Mouse (Mus musculus): ENCODE measurements around the gene Spata31d1d. TPM values are rescaled to one million over a fixed set of nuclear protein-coding genes. Genes with fewer than 3 reads are reported as not detected.
A peak's percentile ranks its signal among the peaks of the same experiment; 100 is the strongest.
"Not testable (repeated sequence)": the region's sequence is repeated elsewhere in the genome, so short reads cannot be mapped to it uniquely, and the experiment has no call there.

Spata31d1d gene
- polyA plus RNA-seq, 1 experiment from 2014 or later = not detected

DNA sequence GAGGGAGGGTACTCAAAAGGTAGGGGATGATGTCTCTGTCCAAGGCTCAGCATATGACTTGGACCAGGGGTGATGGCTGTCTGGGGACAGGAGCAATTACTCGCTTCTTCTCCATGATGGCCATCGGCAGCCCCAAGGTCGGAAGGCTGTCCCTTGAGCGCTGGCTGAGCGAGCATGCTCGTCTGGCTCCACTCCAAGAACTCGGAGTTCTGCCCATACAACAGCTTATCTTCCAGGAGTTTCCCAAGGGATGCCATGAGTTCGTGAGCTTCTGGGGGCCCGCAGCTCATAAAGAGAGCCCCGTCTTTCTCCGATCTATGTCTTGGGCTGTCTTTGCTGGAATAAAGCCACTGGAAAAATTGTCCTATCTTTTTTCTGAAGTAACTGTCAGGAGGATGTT lies 9.5 kb upstream of the Spata31d1d start:
- H3K4me2 ChIP-seq (ENCODE audit: low read length) = no peak overlapping the region
- DNase-seq (ENCODE audit: low spot score) (no peak), ATAC-seq (replicated peaks; ENCODE audit: low FRiP score, low TSS enrichment, low read depth) (no peak)
- no peak overlapping the region for H3K4me3 ChIP-seq (ENCODE audit: low read depth, low read length)
- H3K36me3 ChIP-seq (ENCODE audit: control insufficient read depth, insufficient read depth, low read length) = no peaks in the 10 kb centered on the region
- H3K4me1 ChIP-seq (replicated peaks; ENCODE audit: control insufficient read depth, insufficient read depth, low read length) = no peaks in the 10 kb centered on the region
- WGBS = 86% methylated on average over 11 of the region's 11 CpGs
- H3K27ac ChIP-seq (ENCODE audit: low read depth) = no peak overlapping the region
- no peak overlapping the region for H3K9ac ChIP-seq (ENCODE audit: low read length)
- H3K27me3 ChIP-seq (replicated peaks; ENCODE audit: control insufficient read depth, insufficient read depth, low read length) = no peaks in the 10 kb centered on the region
- no peaks in the 10 kb centered on the region for H3K9me3 ChIP-seq (ENCODE audit: control insufficient read depth, low read length)

DNA sequence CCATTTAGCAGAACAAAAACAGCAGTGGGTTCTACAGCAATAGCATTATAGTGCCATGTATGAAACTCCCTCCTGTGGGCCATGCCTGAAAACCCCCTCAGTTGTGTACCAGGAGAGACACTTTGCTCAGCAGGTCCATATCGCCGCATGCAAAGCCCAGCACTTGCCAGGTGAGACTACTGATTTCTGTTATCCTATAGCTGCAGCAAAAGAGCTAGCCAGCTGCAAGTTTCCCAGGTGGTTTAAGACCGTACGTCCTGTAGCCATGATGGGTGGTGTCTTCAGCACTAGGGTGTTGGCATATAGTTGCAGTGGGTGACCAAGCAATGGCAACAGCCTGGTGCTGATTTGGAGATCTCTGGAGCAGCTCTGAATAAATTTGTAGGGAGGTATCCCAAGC lies 7.8 kb upstream of the Spata31d1d start:
- no peak overlapping the region for H3K4me2 ChIP-seq (ENCODE audit: low read length)
- DNase-seq (ENCODE audit: low spot score) (no peak), ATAC-seq (replicated peaks; ENCODE audit: low FRiP score, low TSS enrichment, low read depth) (no peak)
- H3K27ac ChIP-seq (ENCODE audit: low read depth) = no peak overlapping the region
- no peak overlapping the region for H3K9ac ChIP-seq (ENCODE audit: low read length)
- no peak overlapping the region for H3K4me3 ChIP-seq (ENCODE audit: low read depth, low read length)
- H3K9me3 ChIP-seq (ENCODE audit: control insufficient read depth, low read length) = no peaks in the 10 kb centered on the region
- H3K36me3 ChIP-seq (ENCODE audit: control insufficient read depth, insufficient read depth, low read length) = no peaks in the 10 kb centered on the region
- H3K4me1 ChIP-seq (replicated peaks; ENCODE audit: control insufficient read depth, insufficient read depth, low read length) = no peaks in the 10 kb centered on the region
- 87% methylated on average over 4 of the region's 4 CpGs for WGBS
- no peaks in the 10 kb centered on the region for H3K27me3 ChIP-seq (replicated peaks; ENCODE audit: control insufficient read depth, insufficient read depth, low read length)

DNA sequence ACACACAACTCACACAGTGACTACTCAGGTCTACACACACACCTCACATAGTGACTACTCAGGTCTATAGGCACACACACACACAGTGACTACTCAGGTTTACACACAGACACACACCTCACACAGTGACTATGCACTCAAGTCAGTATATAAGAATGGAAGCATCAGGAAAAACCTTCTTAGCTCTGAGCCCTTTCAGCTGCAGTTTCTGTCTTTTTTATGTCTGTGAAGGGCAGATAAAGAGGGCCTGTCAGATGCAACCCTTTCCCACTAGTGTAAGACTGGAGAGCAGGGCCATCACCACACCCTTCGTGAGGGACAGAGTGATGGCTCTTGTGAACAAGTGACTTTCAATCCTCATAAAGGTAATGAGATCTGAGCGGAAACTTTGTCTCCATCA lies 6.9 kb upstream of the Spata31d1d start:
- Histone ChIP-seq H3K4me1 (replicated peaks; ENCODE audit: control insufficient read depth, insufficient read depth, low read length) (no peaks in the 10 kb centered on the region), H3K9me3 (ENCODE audit: control insufficient read depth, low read length) (no peaks in the 10 kb centered on the region), H3K27ac (ENCODE audit: low read depth) (no peak overlapping the region), H3K4me3 (ENCODE audit: low read depth, low read length) (no peak overlapping the region), H3K9ac (ENCODE audit: low read length) (no peak overlapping the region), H3K36me3 (ENCODE audit: control insufficient read depth, insufficient read depth, low read length) (no peaks in the 10 kb centered on the region), H3K4me2 (ENCODE audit: low read length) (no peak overlapping the region), H3K27me3 (replicated peaks; ENCODE audit: control insufficient read depth, insufficient read depth, low read length) (no peaks in the 10 kb centered on the region)
- WGBS = 87% methylated on average over 2 of the region's 2 CpGs
- no peak for DNase-seq (ENCODE audit: low spot score)
- no peak for ATAC-seq (replicated peaks; ENCODE audit: low FRiP score, low TSS enrichment, low read depth)

DNA sequence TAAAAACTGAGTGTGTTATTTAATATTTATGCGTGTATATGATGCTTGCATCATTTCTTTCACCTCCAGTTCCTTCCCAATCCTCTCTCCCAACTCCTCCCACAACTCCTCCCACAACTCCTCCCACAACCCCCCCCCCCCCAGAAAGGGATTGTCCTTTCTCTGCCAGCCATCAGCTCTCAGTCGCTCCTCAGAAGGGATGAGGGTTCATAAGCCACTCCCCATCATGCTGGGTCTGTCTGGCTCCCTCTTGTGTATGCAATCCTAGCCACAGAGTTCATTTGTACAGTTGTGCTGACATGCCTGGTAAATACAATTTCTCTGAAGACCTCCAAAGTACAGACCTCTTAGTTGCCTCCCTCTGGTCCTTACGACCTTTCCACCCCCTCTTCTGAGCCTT lies 3.6 kb upstream of the Spata31d1d start:
- Histone ChIP-seq H3K9ac (ENCODE audit: low read length) (no peak overlapping the region), H3K27ac (ENCODE audit: low read depth) (no peak overlapping the region), H3K4me1 (replicated peaks; ENCODE audit: control insufficient read depth, insufficient read depth, low read length) (no peaks in the 10 kb centered on the region), H3K36me3 (ENCODE audit: control insufficient read depth, insufficient read depth, low read length) (no peaks in the 10 kb centered on the region), H3K4me2 (ENCODE audit: low read length) (no peak overlapping the region), H3K9me3 (ENCODE audit: control insufficient read depth, low read length) (no peaks in the 10 kb centered on the region), H3K4me3 (ENCODE audit: low read depth, low read length) (no peak overlapping the region), H3K27me3 (replicated peaks; ENCODE audit: control insufficient read depth, insufficient read depth, low read length) (no peaks in the 10 kb centered on the region)
- WGBS = 19% methylated on average over 3 of the region's 3 CpGs
- ATAC-seq (replicated peaks; ENCODE audit: low FRiP score, low TSS enrichment, low read depth) (peak; percentile 40), DNase-seq (ENCODE audit: low spot score) (no peak)

DNA sequence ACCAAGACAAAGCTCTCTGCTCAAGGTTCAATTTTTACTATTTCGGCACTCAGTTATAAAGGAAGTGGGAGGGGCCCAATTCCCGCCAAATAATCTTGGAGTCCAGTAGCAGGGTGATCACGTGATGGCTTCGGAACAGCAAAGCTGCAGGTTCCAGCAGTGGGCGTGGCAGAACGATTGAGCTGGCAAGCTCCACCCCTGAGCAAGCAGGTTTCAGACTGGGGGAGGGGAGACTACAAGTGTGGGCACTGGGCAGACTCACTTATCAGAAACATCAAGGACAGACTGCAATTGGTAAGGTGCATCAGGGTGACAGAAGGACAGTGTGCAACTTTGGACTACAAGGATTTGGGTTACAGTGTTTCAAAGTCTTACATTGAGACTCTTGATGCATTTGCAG lies 2.8 kb upstream of the Spata31d1d start:
- H3K9ac ChIP-seq (ENCODE audit: low read length); H3K9me3 ChIP-seq (ENCODE audit: control insufficient read depth, low read length); H3K4me3 ChIP-seq (ENCODE audit: low read depth, low read length); ATAC-seq (replicated peaks; ENCODE audit: low FRiP score, low TSS enrichment, low read depth); H3K27me3 ChIP-seq (replicated peaks; ENCODE audit: control insufficient read depth, insufficient read depth, low read length); H3K27ac ChIP-seq (ENCODE audit: low read depth); H3K36me3 ChIP-seq (ENCODE audit: control insufficient read depth, insufficient read depth, low read length); DNase-seq (ENCODE audit: low spot score); H3K4me2 ChIP-seq (ENCODE audit: low read length); H3K4me1 ChIP-seq (replicated peaks; ENCODE audit: control insufficient read depth, insufficient read depth, low read length): not testable (repeated sequence)
- WGBS = 24% methylated on average over 6 of the region's 6 CpGs

DNA sequence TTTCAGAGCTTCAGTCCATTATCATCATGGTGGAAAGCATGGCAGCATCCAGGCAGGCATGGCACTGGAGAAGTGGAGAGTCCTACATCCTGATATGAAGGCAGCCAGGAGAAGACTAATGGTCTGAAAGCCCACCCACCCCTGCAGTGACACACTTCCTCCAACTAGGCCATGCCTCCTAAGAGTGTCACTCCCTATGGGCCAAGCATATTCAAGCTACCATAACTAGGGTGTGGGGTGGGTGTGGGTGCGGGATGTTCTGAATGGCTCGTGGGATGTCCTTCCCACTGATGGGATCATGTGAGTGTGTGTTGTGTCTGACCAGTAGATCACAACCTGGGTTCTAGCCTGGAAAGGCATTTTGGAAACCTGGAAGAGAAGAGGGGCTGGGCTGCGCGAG lies 2.4 kb upstream of the Spata31d1d start:
- Histone ChIP-seq H3K4me1 (replicated peaks; ENCODE audit: control insufficient read depth, insufficient read depth, low read length) (no peaks in the 10 kb centered on the region), H3K36me3 (ENCODE audit: control insufficient read depth, insufficient read depth, low read length) (no peaks in the 10 kb centered on the region), H3K9ac (ENCODE audit: low read length) (no peak overlapping the region), H3K4me2 (ENCODE audit: low read length) (no peak overlapping the region), H3K27me3 (replicated peaks; ENCODE audit: control insufficient read depth, insufficient read depth, low read length) (no peaks in the 10 kb centered on the region), H3K4me3 (ENCODE audit: low read depth, low read length) (no peak overlapping the region), H3K9me3 (ENCODE audit: control insufficient read depth, low read length) (no peaks in the 10 kb centered on the region), H3K27ac (ENCODE audit: low read depth) (no peak overlapping the region)
- 82% methylated on average over 2 of the region's 4 CpGs for WGBS
- no peak for DNase-seq (ENCODE audit: low spot score)
- ATAC-seq (replicated peaks; ENCODE audit: low FRiP score, low TSS enrichment, low read depth) = no peak

DNA sequence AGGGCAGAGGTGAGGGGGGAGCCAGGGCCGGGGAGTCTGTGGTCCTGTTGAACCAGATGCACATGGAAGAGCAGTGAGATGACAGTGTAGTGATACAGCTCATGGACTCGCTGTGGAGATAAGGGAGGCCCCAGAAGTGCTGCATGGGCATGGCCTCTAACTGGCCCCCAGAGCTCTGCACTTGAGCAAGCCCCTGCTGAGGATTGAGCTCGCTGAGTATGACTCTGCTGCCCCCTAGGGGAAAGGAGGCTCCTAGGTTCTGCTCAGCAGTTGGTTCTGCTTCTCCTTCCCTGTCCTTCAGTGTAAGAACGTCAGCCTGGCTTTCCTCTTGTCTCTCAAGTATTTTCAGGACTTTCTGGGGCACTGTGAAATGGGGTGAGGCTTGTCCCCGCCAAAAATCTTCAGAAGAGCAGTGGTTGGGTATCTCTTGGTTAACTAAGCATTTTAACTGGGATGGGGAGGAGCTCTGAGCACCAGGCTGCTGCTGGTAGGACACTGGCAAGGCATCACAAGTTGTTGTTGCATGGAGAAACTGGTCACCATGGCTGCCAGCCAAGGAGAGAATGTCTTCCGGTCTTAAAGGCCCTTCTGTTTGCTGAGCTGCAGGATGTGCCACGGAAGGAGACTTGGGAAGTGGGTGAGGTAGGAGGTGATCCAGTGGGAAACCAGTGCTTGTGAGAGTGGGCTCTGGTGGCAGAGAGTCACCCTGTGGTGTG lies 3.0 kb downstream of the Spata31d1d start:
- no peak overlapping the region for H3K27ac ChIP-seq (ENCODE audit: low read depth)
- 28% methylated on average over 7 of the region's 7 CpGs for WGBS
- H3K9ac ChIP-seq (ENCODE audit: low read length) = no peak overlapping the region; the same call in 1 of the 2 replicates
- DNase-seq (ENCODE audit: low spot score) (peak; percentile 89), ATAC-seq (replicated peaks; ENCODE audit: low FRiP score, low TSS enrichment, low read depth) (peak; percentile 84)
- 0 out of 2 replicates have a peak, but pooled peaks cover 3% of the 10 kb centered on the region for H3K27me3 ChIP-seq (replicated peaks; ENCODE audit: control insufficient read depth, insufficient read depth, low read length)
- no peaks in the 10 kb centered on the region for H3K36me3 ChIP-seq (ENCODE audit: control insufficient read depth, insufficient read depth, low read length)
- no peaks in the 10 kb centered on the region for H3K9me3 ChIP-seq (ENCODE audit: control insufficient read depth, low read length)
- no peaks in the 10 kb centered on the region for H3K4me1 ChIP-seq (replicated peaks; ENCODE audit: control insufficient read depth, insufficient read depth, low read length)
- H3K4me2 ChIP-seq (ENCODE audit: low read length) = no peak overlapping the region
- no peak overlapping the region for H3K4me3 ChIP-seq (ENCODE audit: low read depth, low read length)

DNA sequence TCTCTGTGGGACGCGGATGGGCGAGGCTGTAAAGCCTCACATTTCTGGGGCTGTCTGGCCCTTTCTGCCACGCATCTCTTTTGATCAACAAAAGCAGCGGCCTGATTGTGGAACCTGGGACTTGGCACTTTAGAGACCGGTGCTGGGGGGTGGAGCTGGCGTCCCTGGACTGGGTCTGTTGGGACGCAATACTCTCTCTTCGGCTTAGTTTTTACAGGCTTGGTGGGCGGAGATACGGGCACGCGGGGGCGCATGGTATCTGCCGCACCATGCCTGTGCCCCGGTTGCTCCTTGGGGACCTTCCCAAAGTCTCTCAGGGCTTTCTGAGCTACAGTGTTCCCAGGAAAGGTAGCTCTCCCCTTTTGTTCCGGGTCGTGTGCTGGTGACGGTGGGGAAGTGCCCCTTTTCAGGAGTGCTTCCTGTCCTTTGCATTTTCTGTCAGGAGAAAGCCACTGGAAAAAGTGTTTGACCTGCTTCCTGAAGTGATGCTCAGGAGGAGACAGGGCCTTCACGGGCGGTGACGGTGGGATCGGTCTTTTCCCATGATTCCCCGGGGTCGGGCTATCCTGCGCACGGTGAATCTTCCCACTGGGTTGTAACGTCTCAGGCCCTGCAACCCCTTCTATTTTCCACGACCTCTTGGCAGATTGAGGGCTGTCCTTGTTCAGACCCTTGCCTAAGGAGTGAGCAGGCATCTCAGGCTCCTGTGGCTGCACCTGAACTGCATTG lies 5.2 kb downstream of the Spata31d1d start:
- no peaks in the 10 kb centered on the region for H3K36me3 ChIP-seq (ENCODE audit: control insufficient read depth, insufficient read depth, low read length)
- 32% methylated on average over 29 of the region's 29 CpGs for WGBS
- peak overlapping the region; percentile 42 for H3K4me2 ChIP-seq (ENCODE audit: low read length)
- H3K9me3 ChIP-seq (ENCODE audit: control insufficient read depth, low read length) = no peaks in the 10 kb centered on the region
- H3K9ac ChIP-seq (ENCODE audit: low read length) = no peak overlapping the region
- ATAC-seq (replicated peaks; ENCODE audit: low FRiP score, low TSS enrichment, low read depth) (no peak), DNase-seq (ENCODE audit: low spot score) (no peak)
- H3K4me3 ChIP-seq (ENCODE audit: low read depth, low read length) = 0 out of 2 replicates have a peak overlapping the region, but pooled peaks have one; percentile 2
- no peak overlapping the region for H3K27ac ChIP-seq (ENCODE audit: low read depth)
- no peaks in the 10 kb centered on the region for H3K4me1 ChIP-seq (replicated peaks; ENCODE audit: control insufficient read depth, insufficient read depth, low read length)
- H3K27me3 ChIP-seq (replicated peaks; ENCODE audit: control insufficient read depth, insufficient read depth, low read length) = 0 out of 2 replicates have a peak, but pooled peaks cover 3% of the 10 kb centered on the region

DNA sequence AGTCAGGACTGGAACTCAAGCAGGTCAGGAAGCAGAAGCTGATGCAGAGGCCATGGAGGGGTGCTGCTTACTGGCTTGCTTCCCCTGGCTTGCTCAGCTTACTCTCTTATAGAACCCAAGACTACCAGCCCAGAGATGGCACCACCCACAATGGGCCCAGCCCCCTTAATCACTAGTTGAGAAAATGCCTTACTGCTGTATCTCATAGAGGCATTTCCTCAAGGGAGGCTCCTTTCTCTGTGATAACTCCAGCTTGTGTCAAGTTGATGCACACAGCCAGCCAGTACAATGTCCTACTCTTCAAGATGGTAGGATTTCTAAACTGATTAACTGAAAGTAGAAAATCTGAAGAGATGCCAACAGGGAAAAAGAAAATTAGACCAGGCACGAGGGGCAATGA lies 9.5 kb downstream of the Spata31d1d start:
- H3K36me3 ChIP-seq (ENCODE audit: control insufficient read depth, insufficient read depth, low read length); H3K9me3 ChIP-seq (ENCODE audit: control insufficient read depth, low read length); ATAC-seq (replicated peaks; ENCODE audit: low FRiP score, low TSS enrichment, low read depth); H3K4me3 ChIP-seq (ENCODE audit: low read depth, low read length); DNase-seq (ENCODE audit: low spot score); H3K4me2 ChIP-seq (ENCODE audit: low read length); H3K27ac ChIP-seq (ENCODE audit: low read depth); H3K27me3 ChIP-seq (replicated peaks; ENCODE audit: control insufficient read depth, insufficient read depth, low read length); H3K4me1 ChIP-seq (replicated peaks; ENCODE audit: control insufficient read depth, insufficient read depth, low read length); H3K9ac ChIP-seq (ENCODE audit: low read length): not testable (repeated sequence)
- WGBS = 92% methylated on average over 1 of the region's 1 CpGs

Data from intestine, embryonic 14.5 days (tissue).